Mouse (Mus musculus) forebrain, embryonic 10.5 days (tissue): ENCODE measurements around the gene Slc25a33. TPM values are rescaled to one million over a fixed set of nuclear protein-coding genes. Genes with fewer than 3 reads are reported as not detected.

Experiments used
- DNase-seq: peaks from one replicate; pipeline ENCODE4 v3.0.0-alpha.2; 2017; ENCODE audit warnings: low spot score; ENCODE audit errors: extremely low spot score
- H3K27ac ChIP-seq: fragments of 300-500 bp; sonication (generic); 2 replicates; pipeline ENCODE4 v1.5.1; 2016; ENCODE audit warnings: mild to moderate bottlenecking
- H3K27me3 ChIP-seq: fragments of 300-500 bp; sonication (generic); 2 replicates; pipeline ENCODE4 v1.6.1; 2016; ENCODE audit warnings: mild to moderate bottlenecking; ENCODE audit not compliant: poor library complexity, severe bottlenecking
- H3K36me3 ChIP-seq: fragments of 300-500 bp; sonication (generic); replicated peaks from 2 replicates; pipeline ENCODE4 v1.6.1; 2016; ENCODE audit warnings: mild to moderate bottlenecking, moderate library complexity
- H3K4me1 ChIP-seq: fragments of 300-500 bp; sonication (generic); 2 replicates; pipeline ENCODE4 v1.6.1; 2016
- H3K4me3 ChIP-seq: fragments of 300-500 bp; sonication (generic); 2 replicates; pipeline ENCODE4 v1.5.1; 2016; ENCODE audit warnings: mild to moderate bottlenecking, moderate library complexity
- H3K9me3 ChIP-seq: fragments of 300-500 bp; sonication (generic); 2 replicates; pipeline ENCODE4 v1.6.1; 2016; ENCODE audit warnings: mild to moderate bottlenecking, moderate library complexity
- WGBS: fragments of 180-500 bp; shearing (Covaris S2); methylation state at CpG from one replicate; pipeline ENCODE4 v1.1.7; 2016; 5-methylcytosine and 5-hydroxymethylcytosine counted together
- polyA plus RNA-seq: library from polyadenylated mRNA; unstranded; fragments of >200 nt; fragmentation: Nextera tagmentation; extraction: Ambion mirVana; gene quantifications from 2 replicates; pipeline ENCODE4 v1.2.1, GENCODE M21; 2016

The Slc25a33 gene
- polyA plus RNA-seq, 1 experiment from 2014 or later = 13.4 TPM

DNA sequence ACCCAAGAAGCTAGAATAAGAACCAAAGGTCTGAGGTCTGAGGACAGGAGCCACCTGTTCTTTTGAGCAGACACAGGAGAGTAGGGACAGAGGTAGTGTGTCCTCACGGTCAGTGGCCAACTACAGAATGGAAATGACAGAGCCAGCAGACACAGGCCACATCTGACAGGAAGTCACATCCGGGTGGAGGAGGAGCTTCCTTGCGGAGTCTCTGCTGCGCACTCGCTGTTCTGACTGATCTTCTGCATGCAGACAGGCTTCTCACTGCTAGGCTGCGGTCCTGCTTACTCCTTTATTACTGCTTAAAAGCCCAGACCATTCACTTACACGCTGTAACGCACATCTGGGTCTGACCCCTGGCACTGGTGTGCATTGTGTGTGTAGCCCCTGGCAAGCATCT lies 45.3 kb downstream of the Slc25a33 start:
- H3K36me3 ChIP-seq = peaks cover 92% of the 10 kb centered on the region
- WGBS = 79% methylated on average over 8 of the region's 8 CpGs
- H3K4me1 ChIP-seq = peaks cover 37% of the 10 kb centered on the region

DNA sequence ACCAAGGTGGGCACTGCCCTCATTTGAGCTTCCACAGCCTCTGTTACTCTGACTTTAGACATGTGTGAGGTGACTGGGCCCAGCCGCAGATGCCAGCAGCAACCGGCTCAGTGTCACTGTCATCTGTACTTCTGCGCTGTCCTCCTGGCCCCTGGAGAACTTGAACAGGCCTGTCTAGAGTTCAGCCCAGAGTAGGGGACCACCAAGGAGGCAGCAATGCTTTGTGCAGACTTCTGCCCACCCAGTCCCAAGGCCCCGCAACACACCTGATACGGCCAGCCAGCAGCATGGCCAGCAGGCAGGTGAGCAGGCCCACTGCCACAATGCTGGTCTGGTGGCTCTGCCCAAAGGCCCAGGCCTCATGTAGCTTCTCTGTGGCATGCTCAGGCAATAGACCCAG lies 46.4 kb downstream of the Slc25a33 start:
- Histone ChIP-seq H3K27ac (no peak overlapping the region), H3K36me3 (peaks cover 98% of the 10 kb centered on the region), H3K27me3 (no peaks in the 10 kb centered on the region), H3K4me3 (no peak overlapping the region), H3K4me1 (peaks cover 25% of the 10 kb centered on the region), H3K9me3 (no peaks in the 10 kb centered on the region)
- WGBS = 95% methylated on average over 5 of the region's 5 CpGs
- no peak for DNase-seq

More for the DNA sequence above, 45.3 kb downstream of the Slc25a33 start:
- no peak overlapping the region for H3K4me3 ChIP-seq
- DNase-seq = no peak
- H3K27ac ChIP-seq = 0 out of 2 replicates have a peak overlapping the region, but pooled peaks have one; percentile 0
- no peaks in the 10 kb centered on the region for H3K9me3 ChIP-seq
- no peaks in the 10 kb centered on the region for H3K27me3 ChIP-seq

DNA sequence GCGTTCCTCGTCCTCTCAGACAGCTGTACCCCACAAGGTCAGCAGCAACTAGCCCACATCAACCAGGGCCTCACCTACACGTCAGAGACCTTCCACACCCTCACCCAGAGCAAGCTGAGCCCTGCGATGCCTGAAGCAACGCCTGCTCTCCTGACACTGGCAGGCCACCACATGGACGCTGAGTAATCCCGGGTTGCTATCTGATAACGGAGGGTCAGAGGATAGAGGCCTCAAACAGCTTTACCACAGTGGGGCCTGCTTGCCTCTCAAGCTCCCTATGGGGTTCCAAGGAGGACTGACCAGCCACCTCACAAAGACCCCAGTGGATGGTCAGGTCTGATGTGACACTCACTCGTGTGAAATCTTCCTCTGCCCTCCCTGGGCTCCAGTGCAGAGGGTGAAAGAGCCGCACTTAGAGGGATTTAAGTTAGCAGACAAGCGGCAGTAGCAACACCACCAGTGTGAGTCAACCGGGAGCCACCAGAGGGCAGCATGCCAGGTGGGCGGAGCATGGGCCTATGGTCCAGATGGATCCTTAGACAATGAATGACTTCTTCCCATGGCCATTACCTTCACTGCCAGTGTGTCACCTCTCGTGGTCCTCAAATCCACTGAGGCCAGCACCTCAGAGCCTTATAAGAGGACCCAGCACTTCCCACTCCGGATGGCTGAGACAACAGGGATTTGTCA lies 48.3 kb downstream of the Slc25a33 start:
- no peak overlapping the region for H3K4me3 ChIP-seq
- DNase-seq = peak; percentile 48
- peaks cover 100% of the 10 kb centered on the region for H3K36me3 ChIP-seq
- H3K27ac ChIP-seq = no peak overlapping the region
- WGBS = 75% methylated on average over 15 of the region's 15 CpGs
- no peaks in the 10 kb centered on the region for H3K27me3 ChIP-seq
- H3K4me1 ChIP-seq = peaks cover 13% of the 10 kb centered on the region
- no peaks in the 10 kb centered on the region for H3K9me3 ChIP-seq

DNA sequence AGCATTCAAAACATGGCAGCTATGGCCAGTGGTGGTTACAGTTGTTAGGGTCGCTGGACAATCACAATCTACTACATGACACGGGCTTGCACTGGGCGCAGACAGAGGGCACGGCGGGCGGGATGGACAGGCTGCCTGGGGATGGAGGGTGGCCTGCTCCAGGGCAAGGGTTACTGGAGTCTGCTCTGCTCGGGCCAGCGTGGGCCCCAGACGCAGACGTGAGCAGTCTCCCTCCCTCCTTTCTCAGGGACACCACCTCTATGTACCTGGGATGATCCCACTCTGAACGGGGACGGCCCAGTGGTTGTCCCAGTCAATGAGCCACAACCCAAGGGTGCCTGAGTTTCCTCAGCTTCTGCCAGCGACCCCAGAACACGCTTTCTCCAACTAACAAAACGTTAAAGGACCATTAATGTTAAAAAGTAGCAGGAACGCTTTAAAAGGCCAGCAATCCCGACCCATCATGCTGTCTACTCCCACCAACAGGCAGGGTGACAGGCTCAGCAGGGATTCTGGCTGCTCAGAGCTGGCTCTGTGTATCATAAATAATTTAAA lies 49.1 kb downstream of the Slc25a33 start:
- H3K4me1 ChIP-seq = peaks cover 13% of the 10 kb centered on the region
- peaks cover 100% of the 10 kb centered on the region for H3K36me3 ChIP-seq
- no peak for DNase-seq
- H3K27me3 ChIP-seq = no peaks in the 10 kb centered on the region
- H3K4me3 ChIP-seq = no peak overlapping the region
- no peaks in the 10 kb centered on the region for H3K9me3 ChIP-seq
- 95% methylated on average over 17 of the region's 17 CpGs for WGBS
- no peak overlapping the region for H3K27ac ChIP-seq

DNA sequence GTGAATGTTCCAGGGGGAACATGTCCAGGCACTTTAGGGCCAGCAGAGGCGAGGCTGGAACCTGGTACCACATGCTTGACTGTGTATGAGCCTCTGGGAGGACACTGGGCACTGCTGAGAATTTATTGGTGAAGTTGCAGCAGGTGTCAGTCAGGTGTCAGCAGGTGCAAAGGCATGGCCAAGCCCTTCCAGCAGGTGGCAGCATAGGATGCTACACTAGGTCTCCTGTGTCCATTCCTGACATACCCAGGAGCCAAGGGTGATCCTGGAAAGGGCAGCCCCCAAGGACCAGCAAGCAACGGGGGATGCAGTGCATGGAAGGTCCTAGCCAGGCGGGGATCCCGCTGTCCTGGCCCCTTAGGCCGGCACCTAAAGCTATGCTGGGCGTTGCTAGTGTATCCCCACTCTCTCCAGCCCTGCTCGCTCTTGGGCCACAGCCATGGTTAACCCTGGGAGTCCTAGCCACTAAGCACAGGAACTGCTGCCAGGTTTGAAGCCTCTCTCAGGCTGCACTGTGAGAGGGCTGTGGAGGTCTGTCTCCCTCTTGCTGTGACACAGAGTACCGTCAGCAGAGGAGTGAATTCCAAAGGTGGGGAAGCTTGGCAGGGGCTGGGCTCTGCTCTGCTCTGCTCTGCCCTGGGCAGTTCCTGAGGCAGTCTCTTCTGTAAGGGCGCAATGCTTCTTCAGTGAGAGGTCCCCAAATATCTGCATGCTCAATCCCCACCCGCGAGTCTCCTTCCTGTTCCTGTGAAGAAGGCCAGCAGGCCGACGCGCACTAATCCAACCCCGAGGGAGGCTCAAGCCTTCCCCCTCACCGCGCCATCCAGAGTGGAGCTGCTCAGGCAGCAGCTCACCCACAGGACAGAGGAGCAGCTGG lies 50.0 kb downstream of the Slc25a33 start:
- 78% methylated on average over 17 of the region's 17 CpGs for WGBS
- no peak overlapping the region for H3K4me3 ChIP-seq
- H3K9me3 ChIP-seq = no peaks in the 10 kb centered on the region
- no peak overlapping the region for H3K27ac ChIP-seq
- H3K36me3 ChIP-seq = peaks cover 100% of the 10 kb centered on the region
- H3K27me3 ChIP-seq = no peaks in the 10 kb centered on the region
- no peak for DNase-seq
- peaks cover 6% of the 10 kb centered on the region for H3K4me1 ChIP-seq

DNA sequence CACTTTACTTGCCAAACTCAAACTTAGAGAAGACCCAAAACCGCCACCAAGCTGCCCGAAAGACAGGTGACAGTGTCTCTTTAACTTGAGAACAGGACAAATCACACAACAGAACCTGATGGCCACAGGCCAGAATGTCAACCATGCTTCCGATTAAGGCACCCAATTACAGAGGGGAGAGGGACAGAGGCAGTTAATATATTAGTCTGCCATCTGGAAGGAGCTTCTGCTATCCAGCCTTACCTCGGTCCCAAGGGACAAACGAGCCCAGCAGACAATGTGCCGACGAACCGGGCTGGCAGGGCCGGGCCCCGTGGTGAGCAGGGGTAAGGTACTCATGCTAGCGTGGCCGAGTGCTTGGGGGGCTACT lies 51.1 kb downstream of the Slc25a33 start:
- no peaks in the 10 kb centered on the region for H3K9me3 ChIP-seq
- H3K4me1 ChIP-seq = peaks cover 2% of the 10 kb centered on the region; the same call in 1 of the 2 replicates
- no peak overlapping the region for H3K27ac ChIP-seq
- H3K27me3 ChIP-seq = no peaks in the 10 kb centered on the region
- no peak for DNase-seq
- H3K36me3 ChIP-seq = peaks cover 100% of the 10 kb centered on the region
- no peak overlapping the region for H3K4me3 ChIP-seq
- WGBS = 95% methylated on average over 12 of the region's 12 CpGs

DNA sequence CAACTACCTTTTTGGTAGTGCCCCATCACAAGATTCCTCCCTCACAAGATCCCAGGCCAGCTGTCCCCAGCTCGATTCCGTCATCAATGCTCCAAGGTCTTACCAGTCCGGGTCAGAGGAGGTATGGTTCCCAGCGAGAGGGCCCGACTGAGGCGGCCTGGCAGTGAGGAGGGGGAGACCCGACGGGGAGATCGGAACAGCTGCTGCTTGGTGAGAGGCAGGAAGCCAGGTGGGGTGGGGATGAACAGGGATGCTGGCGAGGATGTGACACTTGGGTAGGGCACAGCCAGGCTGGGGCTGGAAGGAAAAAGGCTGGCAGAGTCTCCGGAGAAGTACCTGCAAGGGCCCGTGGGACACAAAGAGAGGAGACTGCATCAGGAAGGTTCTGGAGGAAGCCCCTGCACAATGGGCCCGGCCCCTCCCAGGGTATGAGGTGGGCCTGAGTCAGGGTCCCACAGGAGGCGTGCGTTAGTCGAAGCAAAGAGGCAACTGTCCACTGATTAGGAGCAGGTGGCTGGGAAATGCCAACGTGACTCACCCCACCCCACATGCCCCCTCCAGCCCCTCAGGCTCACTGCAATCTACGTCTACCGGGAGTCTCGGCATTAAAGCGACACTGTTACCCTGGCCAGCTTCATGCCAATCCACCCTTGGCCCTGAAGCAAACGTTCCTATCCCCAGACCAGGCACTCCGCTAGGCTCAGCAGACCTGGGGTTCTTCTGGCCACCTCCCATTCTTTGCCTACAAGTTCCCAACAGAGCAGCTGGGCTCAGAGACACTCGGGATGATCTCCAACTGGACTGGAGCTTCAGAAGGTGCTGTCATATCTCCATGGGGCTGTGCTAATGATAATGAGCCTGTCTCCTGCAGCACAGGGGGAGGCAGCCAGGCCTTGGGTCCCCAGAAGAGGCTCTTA lies 51.7 kb downstream of the Slc25a33 start:
- H3K27me3 ChIP-seq = no peaks in the 10 kb centered on the region
- 88% methylated on average over 24 of the region's 24 CpGs for WGBS
- no peaks in the 10 kb centered on the region for H3K9me3 ChIP-seq
- H3K4me1 ChIP-seq = peaks cover 2% of the 10 kb centered on the region; the same call in 1 of the 2 replicates
- H3K36me3 ChIP-seq = peaks cover 100% of the 10 kb centered on the region
- H3K4me3 ChIP-seq = no peak overlapping the region
- DNase-seq = no peak
- no peak overlapping the region for H3K27ac ChIP-seq

DNA sequence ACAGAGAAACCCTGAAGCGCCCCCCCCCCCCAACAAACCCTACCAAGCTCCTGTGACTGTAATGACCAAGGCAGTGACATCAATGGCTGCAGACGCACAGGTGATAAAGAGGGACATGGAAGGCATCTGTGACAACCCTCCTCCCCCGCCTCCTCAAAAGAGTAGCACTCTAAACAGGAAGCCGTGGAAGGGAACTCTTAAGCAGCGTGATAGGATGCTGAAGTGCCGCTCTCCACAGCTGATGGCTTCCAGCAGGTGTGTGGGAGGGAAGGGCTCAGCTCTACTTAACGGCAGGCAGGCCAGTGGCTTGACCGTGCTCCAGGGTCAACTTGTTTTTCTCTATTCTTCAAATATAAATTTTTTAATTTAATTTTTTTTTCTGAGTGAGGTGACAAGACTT lies 52.9 kb downstream of the Slc25a33 start:
- WGBS = 91% methylated on average over 8 of the region's 8 CpGs
- Histone ChIP-seq H3K27me3 (no peaks in the 10 kb centered on the region), H3K9me3 (no peaks in the 10 kb centered on the region), H3K36me3 (peaks cover 100% of the 10 kb centered on the region), H3K4me3 (no peak overlapping the region), H3K27ac (no peak overlapping the region), H3K4me1 (peaks cover 2% of the 10 kb centered on the region; the same call in 1 of the 2 replicates)
- no peak for DNase-seq

DNA sequence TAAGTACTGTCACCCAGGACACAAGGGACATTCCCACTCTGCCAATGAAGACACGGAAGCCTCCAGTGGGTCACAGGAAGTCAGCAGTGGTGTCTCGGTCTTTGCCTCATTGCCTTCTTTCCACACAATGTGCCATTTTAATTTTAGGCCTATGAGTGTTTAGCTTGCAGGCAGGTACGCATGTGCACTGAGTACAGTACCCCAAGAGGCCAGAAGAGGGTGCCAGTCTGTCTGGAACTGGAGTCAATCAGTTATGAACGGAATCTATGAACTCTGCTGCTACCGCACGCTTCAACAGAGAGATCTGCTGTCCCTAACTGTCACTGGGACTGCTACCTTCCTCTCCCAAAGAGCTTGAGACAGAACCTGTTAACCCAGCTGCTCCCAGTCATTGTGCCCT lies 54.4 kb downstream of the Slc25a33 start:
- WGBS = 87% methylated on average over 6 of the region's 6 CpGs
- peaks cover 100% of the 10 kb centered on the region for H3K36me3 ChIP-seq

DNA sequence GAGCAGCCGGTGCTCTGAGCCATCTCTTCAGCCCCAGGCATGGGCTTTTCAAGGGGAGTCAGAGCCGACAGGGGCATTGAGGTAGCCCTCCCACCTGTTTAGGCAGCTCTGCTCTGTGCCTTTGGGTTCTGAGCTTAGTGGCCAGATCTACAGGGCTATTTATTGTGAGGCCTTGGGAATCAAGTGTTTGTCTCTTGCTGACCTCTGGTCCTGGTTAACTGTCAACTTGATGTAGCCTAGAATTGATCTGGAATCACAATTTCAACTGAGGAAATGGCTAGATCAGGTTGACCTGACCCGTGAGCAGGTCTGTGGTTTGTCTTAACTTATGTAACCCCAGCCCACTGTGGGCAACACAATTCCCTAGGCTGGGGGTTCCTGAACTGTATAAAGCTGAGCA lies 59.5 kb downstream of the Slc25a33 start:
- Histone ChIP-seq H3K36me3 (peaks cover 52% of the 10 kb centered on the region), H3K4me1 (peaks cover 18% of the 10 kb centered on the region), H3K27me3 (no peaks in the 10 kb centered on the region), H3K4me3 (no peak overlapping the region), H3K9me3 (no peaks in the 10 kb centered on the region), H3K27ac (0 out of 2 replicates have a peak overlapping the region, but pooled peaks have one; percentile 20)
- DNase-seq = no peak
- 81% methylated on average over 3 of the region's 3 CpGs for WGBS

More for the DNA sequence above, 54.4 kb downstream of the Slc25a33 start:
- no peak overlapping the region for H3K4me3 ChIP-seq
- peaks cover 2% of the 10 kb centered on the region; the same call in 1 of the 2 replicates for H3K4me1 ChIP-seq
- H3K27ac ChIP-seq = no peak overlapping the region
- no peaks in the 10 kb centered on the region for H3K27me3 ChIP-seq
- no peaks in the 10 kb centered on the region for H3K9me3 ChIP-seq
- DNase-seq = no peak

DNA sequence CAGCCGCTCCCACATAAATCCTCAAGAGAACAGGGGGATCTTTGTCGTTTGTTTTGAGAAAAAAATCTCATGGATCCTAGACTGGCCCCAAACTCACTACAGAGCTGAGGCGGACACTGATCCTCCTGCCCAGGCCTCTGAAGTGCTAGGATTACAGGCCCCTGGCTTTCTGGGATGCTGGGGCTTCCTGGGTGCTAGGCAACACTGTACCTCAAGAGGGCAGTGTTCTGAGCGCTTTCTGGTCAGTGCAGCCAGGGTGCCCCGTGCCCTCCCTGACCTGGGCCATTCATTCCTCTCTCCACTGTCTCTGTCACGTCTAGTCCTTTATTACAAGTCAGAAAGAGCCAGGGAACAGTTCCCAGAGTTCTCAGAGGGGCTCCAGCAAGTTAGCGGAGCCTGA lies 62.1 kb downstream of the Slc25a33 start:
- no peak overlapping the region for H3K4me3 ChIP-seq
- H3K27ac ChIP-seq = peak overlapping the region; percentile 60; the same call in 1 of the 2 replicates
- no peaks in the 10 kb centered on the region for H3K9me3 ChIP-seq
- peaks cover 26% of the 10 kb centered on the region for H3K36me3 ChIP-seq
- peak; percentile 70 for DNase-seq
- H3K27me3 ChIP-seq = no peaks in the 10 kb centered on the region
- peaks cover 18% of the 10 kb centered on the region for H3K4me1 ChIP-seq
- 22% methylated on average over 7 of the region's 7 CpGs for WGBS

DNA sequence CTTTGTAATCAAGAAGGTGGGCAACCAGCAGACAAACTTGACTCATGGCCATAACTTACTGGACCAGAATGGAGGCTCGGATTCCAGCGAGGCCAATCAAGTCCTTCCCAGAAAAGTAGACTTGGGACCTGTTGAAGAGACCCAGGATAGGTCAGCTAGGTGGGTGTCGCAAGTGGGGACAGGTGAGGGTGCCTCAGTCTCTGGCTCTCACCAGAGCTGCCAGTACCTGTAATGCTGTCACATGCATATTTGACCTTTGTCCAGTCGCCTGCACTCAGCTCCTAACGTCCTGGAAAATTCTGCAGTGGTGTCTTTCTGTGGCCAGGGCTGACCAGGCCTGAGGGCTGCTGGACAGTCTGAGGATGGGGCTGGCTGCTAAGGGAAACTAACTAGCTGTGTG lies 62.6 kb downstream of the Slc25a33 start:
- no peak overlapping the region for H3K4me3 ChIP-seq
- no peaks in the 10 kb centered on the region for H3K27me3 ChIP-seq
- peaks cover 18% of the 10 kb centered on the region for H3K4me1 ChIP-seq
- H3K27ac ChIP-seq = no peak overlapping the region
- no peaks in the 10 kb centered on the region for H3K9me3 ChIP-seq
- peaks cover 22% of the 10 kb centered on the region for H3K36me3 ChIP-seq
- WGBS = 89% methylated on average over 5 of the region's 5 CpGs
- no peak for DNase-seq
